Mouse (Mus musculus) frontal cortex, postnatal 25 days (tissue): ENCODE data around the gene Ccnjl.

Source experiments
- DNase-seq, 2 experiments: peaks; one replicate each; pipeline ENCODE4 v3.0.0; 2022; ENCODE audit warnings: low spot score in 2 of 2

The Ccnjl gene

GRCm38 (mm10) chr11:43520521-43520920, 8.1 kb upstream of the Ccnjl start:
- no peak for DNase-seq

GRCm38 (mm10) chr11:43528078-43528682, 404 bp upstream of the Ccnjl start:
- peak; percentile 23 to 37 for DNase-seq

GRCm38 (mm10) chr11:43530043-43530442, 1.5 kb downstream of the Ccnjl start:
- DNase-seq: no peak

GRCm38 (mm10) chr11:43531619-43532018, 3.0 kb downstream of the Ccnjl start:
- no peak for DNase-seq

- no peak for DNase-seq
Measured at GRCm38 (mm10) chr11:43537074-43537473, 8.5 kb downstream of the Ccnjl start.

- DNase-seq: no peak
Measured at GRCm38 (mm10) chr11:43539863-43540262, 11.3 kb downstream of the Ccnjl start.

- no peak for DNase-seq
Measured at GRCm38 (mm10) chr11:43543711-43544466, 15.3 kb downstream of the Ccnjl start.

- no peak for DNase-seq
Measured at GRCm38 (mm10) chr11:43544819-43545218, 16.2 kb downstream of the Ccnjl start.

- no peak for DNase-seq
Measured at GRCm38 (mm10) chr11:43545873-43546475, 17.4 kb downstream of the Ccnjl start.

GRCm38 (mm10) chr11:43546678-43547077, 18.1 kb downstream of the Ccnjl start:
- no peak for DNase-seq

- peak in 1 of 2 experiments; percentile 32 for DNase-seq
Measured at GRCm38 (mm10) chr11:43548148-43548547, 19.6 kb downstream of the Ccnjl start.

GRCm38 (mm10) chr11:43548657-43549435, 20.3 kb downstream of the Ccnjl start:
- DNase-seq: no peak

GRCm38 (mm10) chr11:43549701-43550100, 21.1 kb downstream of the Ccnjl start:
- DNase-seq: no peak

- no peak for DNase-seq
Measured at GRCm38 (mm10) chr11:43551756-43552155, 23.2 kb downstream of the Ccnjl start.

GRCm38 (mm10) chr11:43552675-43553074, 24.1 kb downstream of the Ccnjl start:
- no peak for DNase-seq

- DNase-seq: no peak
Measured at GRCm38 (mm10) chr11:43556538-43556937, 28.0 kb downstream of the Ccnjl start.

- no peak for DNase-seq
Measured at GRCm38 (mm10) chr11:43559515-43560292, 31.1 kb downstream of the Ccnjl start.

- no peak for DNase-seq
Measured at GRCm38 (mm10) chr11:43563654-43564244, 35.2 kb downstream of the Ccnjl start.

- DNase-seq: no peak
Measured at GRCm38 (mm10) chr11:43565414-43565813, 36.8 kb downstream of the Ccnjl start.

GRCm38 (mm10) chr11:43565852-43566251, 37.3 kb downstream of the Ccnjl start:
- DNase-seq: no peak

GRCm38 (mm10) chr11:43566696-43567095, 38.1 kb downstream of the Ccnjl start:
- no peak for DNase-seq
